Mouse (Mus musculus): ENCODE data around the gene Sf3b2. TPM values are rescaled to one million over a fixed set of nuclear protein-coding genes. Genes with fewer than 3 reads are reported as not detected.

Gene Sf3b2
- polyA plus RNA-seq, 1 experiment from 2014 or later: 253 TPM

DNA sequence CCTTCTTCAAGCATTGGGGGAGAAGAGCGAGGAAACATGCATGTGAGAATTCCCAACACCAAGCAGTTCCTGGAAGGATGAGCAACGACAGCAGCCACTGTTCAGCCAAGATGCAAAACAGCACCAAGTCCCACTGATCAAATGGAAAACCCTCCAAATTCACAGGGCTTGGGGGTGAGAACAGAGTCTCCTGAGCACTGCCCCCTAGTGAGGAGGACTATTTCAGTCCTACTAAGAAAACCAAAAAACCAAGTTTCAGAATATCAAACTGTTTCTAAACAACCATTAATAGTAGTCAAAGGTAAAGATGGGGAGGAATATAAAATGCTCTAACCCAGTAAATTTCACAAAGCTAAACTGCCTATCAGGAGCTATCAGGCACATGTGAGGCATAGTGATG lies 18.7 kb downstream of the Sf3b2 start:
- peaks cover 28% of the 10 kb centered on the region for H3K36me3 ChIP-seq (ENCODE audit: control insufficient read depth, insufficient read depth, low read length)
- H3K4me2 ChIP-seq (ENCODE audit: low read depth, low read length): no peak overlapping the region
- ATAC-seq (ENCODE audit: insufficient read depth, low FRiP score): no peak
- no peak overlapping the region for H3K4me3 ChIP-seq (replicated peaks; ENCODE audit: low read length)
- H3K27me3 ChIP-seq (ENCODE audit: control insufficient read depth, insufficient read depth, low read length): no peaks in the 10 kb centered on the region
- H3K9ac ChIP-seq (ENCODE audit: low read length): no peak overlapping the region
- H3K4me1 ChIP-seq (ENCODE audit: control insufficient read depth, insufficient read depth, low read length): peaks cover 18% of the 10 kb centered on the region
- no peak overlapping the region for H3K27ac ChIP-seq (ENCODE audit: low read length)
- H3K9me3 ChIP-seq (replicated peaks; ENCODE audit: control insufficient read depth, low read length): no peaks in the 10 kb centered on the region
- 92% methylated on average over 2 of the region's 2 CpGs for WGBS

DNA sequence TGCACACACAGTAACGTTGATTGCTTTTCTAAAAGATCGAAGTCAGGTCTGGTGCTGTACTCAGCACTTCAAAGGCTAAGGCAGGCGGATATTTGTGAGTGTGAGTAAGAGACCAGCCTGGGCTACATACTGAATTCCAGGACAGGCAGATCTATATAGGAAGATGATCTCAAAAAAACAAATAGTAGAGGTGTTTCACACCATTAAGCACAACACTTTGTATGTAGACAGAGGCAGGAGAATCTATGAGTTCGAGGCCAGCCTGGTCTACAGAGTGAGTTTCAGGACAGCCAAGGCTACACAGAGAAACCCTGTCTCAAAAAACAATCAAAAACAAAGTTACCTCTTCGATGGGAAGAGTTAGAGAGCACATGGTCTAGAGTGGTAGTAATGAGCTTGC lies 19.5 kb downstream of the Sf3b2 start:
- Histone ChIP-seq H3K27ac (ENCODE audit: low read length) (no peak overlapping the region), H3K36me3 (ENCODE audit: control insufficient read depth, insufficient read depth, low read length) (peaks cover 28% of the 10 kb centered on the region), H3K4me1 (ENCODE audit: control insufficient read depth, insufficient read depth, low read length) (peaks cover 20% of the 10 kb centered on the region), H3K4me3 (replicated peaks; ENCODE audit: low read length) (no peak overlapping the region), H3K9ac (ENCODE audit: low read length) (no peak overlapping the region), H3K4me2 (ENCODE audit: low read depth, low read length) (no peak overlapping the region), H3K9me3 (replicated peaks; ENCODE audit: control insufficient read depth, low read length) (no peaks in the 10 kb centered on the region), H3K27me3 (ENCODE audit: control insufficient read depth, insufficient read depth, low read length) (no peaks in the 10 kb centered on the region)
- ATAC-seq (ENCODE audit: insufficient read depth, low FRiP score): no peak
- 84% methylated on average over 5 of the region's 5 CpGs for WGBS

DNA sequence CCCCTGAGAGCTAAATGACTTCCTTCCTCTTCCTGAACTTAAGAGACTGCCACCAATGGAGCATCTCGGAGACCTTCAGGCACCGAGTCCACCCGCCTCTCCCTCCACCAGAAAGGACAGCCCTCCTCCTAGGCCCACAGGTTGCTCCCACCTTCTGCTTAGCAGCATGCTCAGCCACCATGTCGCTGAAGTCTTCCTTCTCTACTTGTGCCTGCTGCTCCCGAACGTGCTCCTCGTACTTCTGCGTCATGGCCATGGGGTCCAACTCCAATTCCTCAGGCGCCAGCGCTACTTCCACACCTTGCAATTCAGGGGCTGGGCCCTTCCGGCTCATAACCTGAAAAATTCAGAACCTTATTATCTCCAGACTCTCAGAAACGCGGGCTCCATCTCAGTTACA lies 20.6 kb downstream of the Sf3b2 start:
- Histone ChIP-seq H3K9ac (ENCODE audit: low read length) (no peak overlapping the region), H3K4me1 (ENCODE audit: control insufficient read depth, insufficient read depth, low read length) (peaks cover 20% of the 10 kb centered on the region), H3K27me3 (ENCODE audit: control insufficient read depth, insufficient read depth, low read length) (no peaks in the 10 kb centered on the region), H3K9me3 (replicated peaks; ENCODE audit: control insufficient read depth, low read length) (no peaks in the 10 kb centered on the region), H3K4me3 (replicated peaks; ENCODE audit: low read length) (no peak overlapping the region), H3K27ac (ENCODE audit: low read length) (peak overlapping the region; percentile 89), H3K4me2 (ENCODE audit: low read depth, low read length) (no peak overlapping the region), H3K36me3 (ENCODE audit: control insufficient read depth, insufficient read depth, low read length) (peaks cover 24% of the 10 kb centered on the region)
- no peak for ATAC-seq (ENCODE audit: insufficient read depth, low FRiP score)
- WGBS: 86% methylated on average over 13 of the region's 13 CpGs

DNA sequence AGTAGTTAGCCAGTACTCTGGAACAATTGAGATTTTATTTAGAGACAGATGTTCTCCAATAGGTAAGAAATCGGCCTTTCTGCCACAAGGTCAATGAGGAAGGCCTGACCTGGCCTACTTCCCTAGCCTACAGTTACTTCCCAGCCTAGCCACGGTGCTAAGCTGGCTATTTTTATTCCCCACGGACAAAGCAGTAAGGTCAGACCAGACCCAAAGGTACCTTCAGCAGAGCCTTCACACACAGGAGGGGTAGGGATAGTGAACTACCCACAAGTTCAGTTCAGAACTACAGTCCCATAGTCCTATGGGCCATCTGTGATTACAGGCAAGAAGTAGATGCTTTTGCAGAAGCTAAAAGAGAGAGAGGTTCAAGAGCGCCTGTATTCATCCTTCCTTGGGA lies 21.3 kb downstream of the Sf3b2 start:
- Histone ChIP-seq H3K36me3 (ENCODE audit: control insufficient read depth, insufficient read depth, low read length) (peaks cover 18% of the 10 kb centered on the region), H3K4me3 (replicated peaks; ENCODE audit: low read length) (no peak overlapping the region), H3K9ac (ENCODE audit: low read length) (peak overlapping the region; percentile 88; the same call in 1 of the 2 replicates), H3K27me3 (ENCODE audit: control insufficient read depth, insufficient read depth, low read length) (no peaks in the 10 kb centered on the region), H3K9me3 (replicated peaks; ENCODE audit: control insufficient read depth, low read length) (no peaks in the 10 kb centered on the region), H3K27ac (ENCODE audit: low read length) (peak overlapping the region; percentile 89), H3K4me1 (ENCODE audit: control insufficient read depth, insufficient read depth, low read length) (peaks cover 20% of the 10 kb centered on the region), H3K4me2 (ENCODE audit: low read depth, low read length) (peak overlapping the region; percentile 92; the same call in 1 of the 2 replicates)
- ATAC-seq (ENCODE audit: insufficient read depth, low FRiP score): no peak
- WGBS: 72% methylated on average over 4 of the region's 4 CpGs

DNA sequence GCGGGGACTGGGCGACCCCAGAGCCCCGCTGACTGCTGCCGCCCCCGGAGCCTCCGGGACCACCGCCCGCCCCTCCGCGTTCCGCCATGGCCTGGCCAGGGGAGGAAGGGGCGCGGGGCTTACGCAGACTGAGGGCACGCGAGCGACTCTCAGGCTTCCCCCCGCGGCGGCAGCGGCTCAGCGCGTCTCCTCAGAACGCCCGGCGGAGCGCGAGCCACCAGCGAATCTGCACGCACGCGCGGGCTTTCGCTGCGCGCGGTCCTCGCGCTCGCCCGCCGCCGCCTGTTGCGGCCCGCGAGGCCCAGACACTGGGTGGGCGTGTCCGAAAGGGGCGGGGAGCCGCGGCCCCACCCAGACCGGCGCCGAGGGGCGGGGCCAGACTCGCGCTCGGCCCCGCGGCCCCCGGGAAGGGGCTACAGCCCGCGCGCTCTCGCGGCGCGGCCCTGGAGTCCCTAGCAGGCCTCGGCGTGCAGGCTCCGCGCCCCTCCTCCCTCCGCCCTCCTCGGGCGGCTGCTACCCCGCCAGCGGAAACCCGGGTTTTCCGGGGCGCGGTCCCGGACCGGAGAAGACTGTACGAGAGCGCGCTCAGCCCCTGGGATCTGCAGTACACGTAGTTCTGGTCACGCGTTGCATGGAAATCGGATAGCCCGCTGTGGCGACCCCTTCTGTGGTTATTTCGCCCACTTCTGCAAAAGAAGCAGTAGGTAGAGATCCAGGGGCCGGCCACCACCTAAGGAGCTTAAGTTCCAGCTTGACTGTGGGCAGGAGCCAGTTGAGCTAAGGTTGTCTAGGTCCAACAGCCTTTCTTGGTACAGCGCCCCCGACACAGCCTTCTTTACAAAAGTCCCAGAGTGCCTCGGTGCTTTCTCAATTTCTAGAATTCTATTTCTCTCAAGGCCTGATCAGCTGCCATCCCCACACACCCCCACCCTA lies 22.2 kb downstream of the Sf3b2 start, which contains the start of gene Pacs1:
TSS of gene Pacs1 (minus strand) at position 319 of the 933 bp plus-strand sequence.
- H3K27ac ChIP-seq (ENCODE audit: low read length): peak within 1 kb of the TSS; percentile 89
- under 1% methylated on average over 93 of the region's 97 CpGs for WGBS
- peaks cover 20% of the 10 kb centered on the region for H3K4me1 ChIP-seq (ENCODE audit: control insufficient read depth, insufficient read depth, low read length)
- peak within 1 kb of the TSS; percentile 88 for H3K9ac ChIP-seq (ENCODE audit: low read length)
- peak within 1 kb of the TSS; percentile 92 for H3K4me2 ChIP-seq (ENCODE audit: low read depth, low read length)
- no peaks in the 10 kb centered on the region for H3K9me3 ChIP-seq (replicated peaks; ENCODE audit: control insufficient read depth, low read length)
- H3K36me3 ChIP-seq (ENCODE audit: control insufficient read depth, insufficient read depth, low read length): peaks cover 13% of the 10 kb centered on the region
- ATAC-seq (ENCODE audit: insufficient read depth, low FRiP score): peak; percentile 95
- H3K4me3 ChIP-seq (replicated peaks; ENCODE audit: low read length): peak within 1 kb of the TSS; percentile 89
- no peaks in the 10 kb centered on the region for H3K27me3 ChIP-seq (ENCODE audit: control insufficient read depth, insufficient read depth, low read length)

DNA sequence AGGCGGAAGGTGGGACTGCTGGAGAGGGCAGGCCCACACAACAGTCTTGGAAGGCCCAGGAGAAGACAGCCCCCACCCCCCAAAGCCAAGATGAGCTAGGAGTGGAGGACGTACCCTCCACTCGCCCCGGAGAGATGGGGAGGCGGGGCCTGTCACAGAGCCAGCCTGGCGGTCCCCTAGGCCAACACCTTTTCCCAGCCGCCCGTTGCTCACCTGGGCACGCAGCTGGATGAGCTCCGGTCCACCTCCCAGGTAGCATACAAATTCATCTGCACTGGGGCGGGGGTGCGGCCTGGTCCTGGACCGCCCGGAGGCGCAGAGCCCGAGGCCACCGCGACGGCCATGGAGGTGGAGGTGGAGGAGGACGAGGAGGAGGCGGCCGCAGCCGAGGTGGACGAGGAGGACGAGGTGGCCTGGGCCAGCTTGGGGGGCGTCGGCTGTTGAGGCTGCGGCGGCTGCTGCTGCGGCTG lies 22.9 kb downstream of the Sf3b2 start:
- peaks cover 13% of the 10 kb centered on the region for H3K36me3 ChIP-seq (ENCODE audit: control insufficient read depth, insufficient read depth, low read length)
- H3K27me3 ChIP-seq (ENCODE audit: control insufficient read depth, insufficient read depth, low read length): no peaks in the 10 kb centered on the region
- peak overlapping the region; percentile 89 for H3K27ac ChIP-seq (ENCODE audit: low read length)
- ATAC-seq (ENCODE audit: insufficient read depth, low FRiP score): peak; percentile 42
- H3K4me2 ChIP-seq (ENCODE audit: low read depth, low read length): peak overlapping the region; percentile 92
- H3K4me1 ChIP-seq (ENCODE audit: control insufficient read depth, insufficient read depth, low read length): peaks cover 20% of the 10 kb centered on the region
- H3K9ac ChIP-seq (ENCODE audit: low read length): peak overlapping the region; percentile 88
- no peaks in the 10 kb centered on the region for H3K9me3 ChIP-seq (replicated peaks; ENCODE audit: control insufficient read depth, low read length)
- WGBS: under 1% methylated on average over 30 of the region's 30 CpGs
- peak overlapping the region; percentile 89 for H3K4me3 ChIP-seq (replicated peaks; ENCODE audit: low read length)

DNA sequence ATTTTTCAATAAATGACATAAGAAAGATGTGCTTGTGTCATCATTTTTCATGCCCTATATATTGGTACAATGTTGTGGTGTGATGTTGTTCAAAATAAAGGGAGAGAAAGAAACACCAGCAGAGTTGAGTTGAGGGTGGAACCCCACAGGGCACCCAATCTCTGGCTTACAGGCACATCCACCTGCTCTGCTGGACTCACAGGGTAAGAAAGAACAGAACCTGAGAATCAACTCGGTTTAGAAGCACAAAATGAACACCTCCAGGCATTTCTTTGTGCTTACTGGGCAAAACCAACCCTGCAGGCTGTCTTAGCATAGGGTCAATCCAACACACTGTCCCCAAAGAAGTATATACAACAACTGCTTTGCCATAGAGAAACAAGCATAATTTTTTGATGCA lies 23.8 kb downstream of the Sf3b2 start:
- peaks cover 20% of the 10 kb centered on the region for H3K4me1 ChIP-seq (ENCODE audit: control insufficient read depth, insufficient read depth, low read length)
- no peaks in the 10 kb centered on the region for H3K27me3 ChIP-seq (ENCODE audit: control insufficient read depth, insufficient read depth, low read length)
- peaks cover 13% of the 10 kb centered on the region for H3K36me3 ChIP-seq (ENCODE audit: control insufficient read depth, insufficient read depth, low read length)
- no peaks in the 10 kb centered on the region for H3K9me3 ChIP-seq (replicated peaks; ENCODE audit: control insufficient read depth, low read length)
- no peak overlapping the region for H3K9ac ChIP-seq (ENCODE audit: low read length)
- H3K4me2 ChIP-seq (ENCODE audit: low read depth, low read length): peak overlapping the region; percentile 92
- ATAC-seq (ENCODE audit: insufficient read depth, low FRiP score): no peak
- H3K27ac ChIP-seq (ENCODE audit: low read length): no peak overlapping the region
- H3K4me3 ChIP-seq (replicated peaks; ENCODE audit: low read length): peak overlapping the region; percentile 89
- 62% methylated on average over 1 of the region's 1 CpGs for WGBS

DNA sequence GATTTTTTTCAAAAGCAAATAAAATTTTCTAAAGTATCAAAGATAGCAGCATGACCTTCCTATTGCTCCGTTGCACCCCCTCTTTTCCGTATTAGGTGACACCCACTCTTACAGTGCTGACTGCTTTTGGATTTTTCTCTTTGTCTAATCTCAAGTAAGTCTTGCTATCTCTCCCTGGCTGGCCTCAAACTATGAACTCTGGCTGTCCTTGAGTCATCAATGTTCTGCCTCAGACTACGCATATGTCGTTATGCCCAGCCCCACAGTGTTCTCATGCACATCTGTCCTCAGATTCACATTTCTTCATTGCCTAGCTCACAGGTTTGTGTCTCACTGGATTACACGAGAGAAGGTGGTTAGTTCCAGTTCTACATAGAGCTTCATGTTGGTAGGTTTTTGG lies 25.9 kb downstream of the Sf3b2 start:
- ATAC-seq (ENCODE audit: insufficient read depth, low FRiP score): no peak
- peaks cover 19% of the 10 kb centered on the region for H3K4me1 ChIP-seq (ENCODE audit: control insufficient read depth, insufficient read depth, low read length)
- no peaks in the 10 kb centered on the region for H3K9me3 ChIP-seq (replicated peaks; ENCODE audit: control insufficient read depth, low read length)
- no peak overlapping the region for H3K9ac ChIP-seq (ENCODE audit: low read length)
- no peaks in the 10 kb centered on the region for H3K27me3 ChIP-seq (ENCODE audit: control insufficient read depth, insufficient read depth, low read length)
- H3K4me3 ChIP-seq (replicated peaks; ENCODE audit: low read length): no peak overlapping the region
- peaks cover 6% of the 10 kb centered on the region; the same call in 1 of the 2 replicates for H3K36me3 ChIP-seq (ENCODE audit: control insufficient read depth, insufficient read depth, low read length)
- H3K27ac ChIP-seq (ENCODE audit: low read length): no peak overlapping the region
- no peak overlapping the region for H3K4me2 ChIP-seq (ENCODE audit: low read depth, low read length)
- 77% methylated on average over 5 of the region's 5 CpGs for WGBS

DNA sequence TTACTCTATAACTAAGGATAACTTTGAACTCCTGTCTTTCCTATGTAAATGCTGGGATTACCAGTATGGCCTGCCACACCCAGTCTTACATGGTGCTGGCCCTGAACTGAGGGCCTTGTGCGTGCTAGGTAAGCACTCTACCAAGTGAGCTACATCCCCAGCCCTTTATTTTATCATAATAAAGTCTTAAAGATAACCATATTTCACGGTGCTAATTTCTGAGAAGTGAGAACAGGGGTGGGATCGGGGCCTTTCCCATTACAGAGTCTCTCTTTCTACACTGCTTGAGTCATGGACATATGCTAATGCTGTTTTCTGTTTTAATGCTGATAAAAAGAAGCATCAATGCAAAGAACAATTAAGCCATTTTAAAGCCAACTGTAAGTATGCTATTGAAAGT lies 26.4 kb downstream of the Sf3b2 start:
- Histone ChIP-seq H3K27ac (ENCODE audit: low read length) (no peak overlapping the region), H3K4me1 (ENCODE audit: control insufficient read depth, insufficient read depth, low read length) (peaks cover 14% of the 10 kb centered on the region), H3K9ac (ENCODE audit: low read length) (no peak overlapping the region), H3K4me3 (replicated peaks; ENCODE audit: low read length) (no peak overlapping the region), H3K36me3 (ENCODE audit: control insufficient read depth, insufficient read depth, low read length) (0 out of 2 replicates have a peak, but pooled peaks cover under 1% of the 10 kb centered on the region), H3K4me2 (ENCODE audit: low read depth, low read length) (no peak overlapping the region), H3K9me3 (replicated peaks; ENCODE audit: control insufficient read depth, low read length) (no peaks in the 10 kb centered on the region), H3K27me3 (ENCODE audit: control insufficient read depth, insufficient read depth, low read length) (no peaks in the 10 kb centered on the region)
- no peak for ATAC-seq (ENCODE audit: insufficient read depth, low FRiP score)
- 75% methylated on average over 3 of the region's 3 CpGs for WGBS

All from stomach, embryonic 16.5 days (tissue).